In genomic region chr2:60036361-60036760, GRCm38 (mm10) we compare ENCODE assay signal across 9 mouse cellular contexts.
DNase-seq lines count a peak whose midpoint lies in the region; ATAC-seq and TF ChIP-seq lines count a peak whose summit lies in the region.
"Had no signal": no experiment of that assay in that cellular context is flagged by ENCODE, and none has a peak within 500 bp of the region (broad histone marks: within the 10 kb centered on the region; RNA-seq: fewer than 3 reads in every experiment).

No protein-coding gene starts in this region.

- 0 out of 2 replicates have a peak, but pooled peaks cover 6% of the 10 kb centered on the region for H3K36me3 ChIP-seq in intestine, postnatal 0 days (ENCODE audit: control insufficient read depth, insufficient read depth)
- H3K36me3 ChIP-seq in intestine, embryonic 16.5 days (ENCODE audit: control insufficient read depth, insufficient read depth, low read length) = no peaks in the 10 kb centered on the region
- peaks cover 9% of the 10 kb centered on the region; the same call in 1 of the 2 replicates for H3K36me3 ChIP-seq in embryonic facial prominence, embryonic 10.5 days (replicated peaks)
- H3K36me3 ChIP-seq in midbrain, embryonic 14.5 days (ENCODE audit: control insufficient read depth, insufficient read depth, low read length) = no peaks in the 10 kb centered on the region

- peak overlapping the region; percentile 49 for H3K4me3 ChIP-seq in intestine, postnatal 0 days (ENCODE audit: low read depth, low read length)
- H3K4me3 ChIP-seq in intestine, embryonic 16.5 days (ENCODE audit: low read length) = no peak overlapping the region; the same call in 1 of the 2 replicates
- 0 out of 2 replicates have a peak overlapping the region, but pooled peaks have one; percentile 6 for H3K4me3 ChIP-seq in embryonic facial prominence, embryonic 10.5 days
- H3K4me3 ChIP-seq in midbrain, embryonic 14.5 days (replicated peaks; ENCODE audit: low read depth, low read length) = peak overlapping the region; percentile 36; the same call in 1 of the 2 replicates
- H3K4me3 ChIP-seq in lung, adult 2 months (replicated peaks; ENCODE audit: extremely low read depth, low read depth, low read length) = no peak overlapping the region

- no peaks in the 10 kb centered on the region for H3K27me3 ChIP-seq in intestine, postnatal 0 days (replicated peaks; ENCODE audit: control insufficient read depth, insufficient read depth, low read length)
- H3K27me3 ChIP-seq in intestine, embryonic 16.5 days (replicated peaks; ENCODE audit: control insufficient read depth, insufficient read depth, low read length) = no peaks in the 10 kb centered on the region
- no peaks in the 10 kb centered on the region for H3K27me3 ChIP-seq in embryonic facial prominence, embryonic 10.5 days (replicated peaks; ENCODE audit: low read depth, poor library complexity, severe bottlenecking)
- no peaks in the 10 kb centered on the region for H3K27me3 ChIP-seq in midbrain, embryonic 14.5 days (ENCODE audit: control insufficient read depth, insufficient read depth, low read length)
- H3K27me3 ChIP-seq: CH12.LX had no signal

- no peak overlapping the region for H3K27ac ChIP-seq in intestine, postnatal 0 days (ENCODE audit: low read depth, low read length)
- no peak overlapping the region for H3K27ac ChIP-seq in intestine, embryonic 16.5 days (ENCODE audit: low read length)
- H3K27ac ChIP-seq in embryonic facial prominence, embryonic 10.5 days (replicated peaks) = no peak overlapping the region
- no peak overlapping the region for H3K27ac ChIP-seq in midbrain, embryonic 14.5 days (replicated peaks; ENCODE audit: low read depth, low read length)

- H3K9me3 ChIP-seq in intestine, postnatal 0 days (ENCODE audit: control insufficient read depth) = no peaks in the 10 kb centered on the region
- no peaks in the 10 kb centered on the region for H3K9me3 ChIP-seq in intestine, embryonic 16.5 days (ENCODE audit: control insufficient read depth, low read length)
- H3K9me3 ChIP-seq in embryonic facial prominence, embryonic 10.5 days = no peaks in the 10 kb centered on the region
- H3K9me3 ChIP-seq in midbrain, embryonic 14.5 days (ENCODE audit: control insufficient read depth, low read length) = no peaks in the 10 kb centered on the region

- no peak for TF ChIP-seq POLR2A in lung, adult 2 months (IDR thresholded peaks at IDR 0.05; ENCODE audit: borderline replicate concordance, extremely low read depth, low read depth, low read length)

- H3K4me2 ChIP-seq in intestine, postnatal 0 days (replicated peaks; ENCODE audit: low read depth) = peak overlapping the region; percentile 59
- H3K4me2 ChIP-seq in intestine, embryonic 16.5 days (ENCODE audit: low read depth, low read length) = no peak overlapping the region; the same call in 1 of the 2 replicates
- peak overlapping the region; percentile 64 for H3K4me2 ChIP-seq in midbrain, embryonic 14.5 days (ENCODE audit: low read length)

- 0 out of 2 replicates have a peak, but pooled peaks cover 3% of the 10 kb centered on the region for H3K4me1 ChIP-seq in intestine, postnatal 0 days (replicated peaks; ENCODE audit: control insufficient read depth, insufficient read depth, low read length)
- no peaks in the 10 kb centered on the region; the same call in 1 of the 2 replicates for H3K4me1 ChIP-seq in intestine, embryonic 16.5 days (ENCODE audit: control insufficient read depth, insufficient read depth, low read length)
- H3K4me1 ChIP-seq in embryonic facial prominence, embryonic 10.5 days = peaks cover 29% of the 10 kb centered on the region
- 0 out of 2 replicates have a peak, but pooled peaks cover 4% of the 10 kb centered on the region for H3K4me1 ChIP-seq in midbrain, embryonic 14.5 days (ENCODE audit: control insufficient read depth, insufficient read depth, low read length)
- H3K4me1 ChIP-seq in lung, adult 2 months (ENCODE audit: control insufficient read depth, insufficient read depth, low read length) = no peaks in the 10 kb centered on the region; the same call in 1 of the 2 replicates

- WGBS in intestine, postnatal 0 days = 28% methylated on average over 3 of the region's 3 CpGs
- WGBS in intestine, embryonic 16.5 days = 45% methylated on average over 3 of the region's 3 CpGs
- 53% methylated on average over 3 of the region's 3 CpGs for WGBS in embryonic facial prominence, embryonic 10.5 days
- WGBS in midbrain, embryonic 14.5 days = 39% methylated on average over 3 of the region's 3 CpGs
- 52% methylated on average over 3 of the region's 3 CpGs for WGBS in lung, adult 2 months

- ATAC-seq in intestine, postnatal 0 days = no peak
- no peak for ATAC-seq in intestine, embryonic 16.5 days
- ATAC-seq in midbrain, embryonic 14.5 days (ENCODE audit: low FRiP score, low TSS enrichment) = no peak

- DNase-seq in cerebellum, postnatal 14 days = peak; percentile 38 to 51
- no peak for DNase-seq in cerebellum, adult 9-11 months
- no peak for DNase-seq in embryonic facial prominence, embryonic 10.5 days (ENCODE audit: low spot score)
- peak; percentile 23 for DNase-seq in midbrain, embryonic 14.5 days
- no peak for DNase-seq in kidney, postnatal 14 days
- no peak for DNase-seq in lung, adult 2 months

- no peak for TF ChIP-seq CTCF in intestine, postnatal 0 days (IDR thresholded peaks at IDR 0.05; ENCODE audit: low read depth)
- TF ChIP-seq CTCF in lung, adult 2 months (IDR thresholded peaks at IDR 0.05; ENCODE audit: insufficient read depth, low read length) = no peak

- H3K9ac ChIP-seq in intestine, postnatal 0 days (ENCODE audit: low read depth, low read length) = no peak overlapping the region
- H3K9ac ChIP-seq in intestine, embryonic 16.5 days (ENCODE audit: low read depth, low read length) = no peak overlapping the region
- H3K9ac ChIP-seq in midbrain, embryonic 14.5 days (replicated peaks; ENCODE audit: low read length) = no peak overlapping the region

Comparison
In these comparisons a context has a peak if more than half of its experiments do, and no peak if none do; other contexts are left out.
1. DNase-seq: peak in cerebellum, postnatal 14 days (2 of 2) and midbrain, embryonic 14.5 days (single experiment); none in cerebellum, adult 9-11 months (single experiment), embryonic facial prominence, embryonic 10.5 days (single experiment), kidney, postnatal 14 days (single experiment) and lung, adult 2 months (single experiment).
2. H3K4me3 ChIP-seq: peak in intestine, postnatal 0 days (single experiment), embryonic facial prominence, embryonic 10.5 days (single experiment) and midbrain, embryonic 14.5 days (single experiment); none in intestine, embryonic 16.5 days (single experiment) and lung, adult 2 months (single experiment).